Mouse (Mus musculus) neural tube, embryonic 11.5 days (tissue): Measurements from ENCODE around the gene Traf4. TPM values are rescaled to one million over a fixed set of nuclear protein-coding genes. Genes with fewer than 3 reads are reported as not detected.

Source experiments
- ATAC-seq: fragments of 200-750 bp; cut with Nextera tagmentation; 2 replicates; pipeline ENCODE4 v1.8.0; 2017; ENCODE audit warnings: moderate number of reproducible peaks, mild to moderate bottlenecking, moderate TSS enrichment, moderate library complexity; ENCODE audit not compliant: insufficient read depth, low FRiP score, low TSS enrichment
- DNase-seq: peaks from one replicate; pipeline ENCODE4 v3.0.0-alpha.2; 2015; ENCODE audit warnings: low spot score
- H3K27ac ChIP-seq: fragments of 300-500 bp; sonication (generic); 2 replicates; pipeline ENCODE4 v1.5.1; 2014; ENCODE audit warnings: low read depth, mild to moderate bottlenecking, low read length
- H3K27me3 ChIP-seq: fragments of 300-500 bp; sonication (generic); 2 replicates; pipeline ENCODE4 v1.6.1; 2014; ENCODE audit warnings: mild to moderate bottlenecking, low read length, mixed read lengths; ENCODE audit not compliant: control insufficient read depth, insufficient read depth
- H3K36me3 ChIP-seq: fragments of 300-500 bp; sonication (generic); 2 replicates; pipeline ENCODE4 v1.6.1; 2014; ENCODE audit warnings: mild to moderate bottlenecking, low read length, moderate library complexity, mixed read lengths; ENCODE audit not compliant: control insufficient read depth, insufficient read depth
- H3K4me1 ChIP-seq: fragments of 300-500 bp; sonication (generic); 2 replicates; pipeline ENCODE4 v1.6.1; 2014; ENCODE audit warnings: low read length, mixed read lengths; ENCODE audit not compliant: control insufficient read depth, insufficient read depth
- H3K4me2 ChIP-seq: fragments of 300-500 bp; sonication (generic); 2 replicates; pipeline ENCODE4 v1.6.1; 2014; ENCODE audit warnings: low read depth, mild to moderate bottlenecking, moderate library complexity
- H3K4me3 ChIP-seq: fragments of 300-500 bp; sonication (generic); 2 replicates; pipeline ENCODE4 v1.5.1; 2014; ENCODE audit warnings: low read depth, low read length
- H3K9ac ChIP-seq: fragments of 300-500 bp; sonication (generic); 2 replicates; pipeline ENCODE4 v1.6.1; 2014; ENCODE audit warnings: mild to moderate bottlenecking, low read length
- H3K9me3 ChIP-seq: fragments of 300-500 bp; sonication (generic); 2 replicates; pipeline ENCODE4 v1.6.1; 2016; ENCODE audit warnings: low read length; ENCODE audit not compliant: control insufficient read depth
- WGBS: fragments of 180-500 bp; shearing (Covaris S2); extraction: QIAGEN DNeasy Blood & Tissue Kit; methylation state at CpG from one replicate; pipeline ENCODE4 v1.1.7; 2014; 5-methylcytosine and 5-hydroxymethylcytosine counted together
- polyA plus RNA-seq: library from polyadenylated mRNA; unstranded; fragments of >200 nt; fragmentation: Nextera tagmentation; extraction: Ambion mirVana; gene quantifications from 2 replicates; pipeline ENCODE4 v1.2.1, GENCODE M21; 2014

Gene Traf4
- polyA plus RNA-seq, 1 experiment from 2014 or later: 124 TPM

- Histone ChIP-seq H3K4me1 (peaks cover 28% of the 10 kb centered on the region), H3K4me3 (peak overlapping the region; percentile 84), H3K9ac (peak overlapping the region; percentile 93), H3K27me3 (no peaks in the 10 kb centered on the region), H3K9me3 (no peaks in the 10 kb centered on the region), H3K36me3 (peaks cover 22% of the 10 kb centered on the region), H3K27ac (peak overlapping the region; percentile 99), H3K4me2 (peak overlapping the region; percentile 89)
- WGBS: under 1% methylated on average over 14 of the region's 14 CpGs
- DNase-seq: no peak
- ATAC-seq: no peak
Measured at GRCm38 (mm10) chr11:78164604-78164923, 825 bp downstream of the Traf4 start.

- peak; percentile 87 for DNase-seq
- ATAC-seq: peak; percentile 58
- H3K9ac ChIP-seq: peak overlapping the region; percentile 93
- H3K4me1 ChIP-seq: peaks cover 28% of the 10 kb centered on the region
- no peaks in the 10 kb centered on the region for H3K27me3 ChIP-seq
- peak overlapping the region; percentile 89 for H3K4me2 ChIP-seq
- H3K9me3 ChIP-seq: no peaks in the 10 kb centered on the region
- under 1% methylated on average over 22 of the region's 22 CpGs for WGBS
- peaks cover 25% of the 10 kb centered on the region for H3K36me3 ChIP-seq
- H3K4me3 ChIP-seq: peak overlapping the region; percentile 84
- H3K27ac ChIP-seq: peak overlapping the region; percentile 99
Measured at GRCm38 (mm10) chr11:78163681-78164603, 1.4 kb downstream of the Traf4 start.

GRCm38 (mm10) chr11:78163045-78163444, 2.3 kb downstream of the Traf4 start:
- H3K27ac ChIP-seq: peak overlapping the region; percentile 99
- H3K4me2 ChIP-seq: peak overlapping the region; percentile 89
- peak overlapping the region; percentile 93 for H3K9ac ChIP-seq
- H3K36me3 ChIP-seq: peaks cover 30% of the 10 kb centered on the region
- WGBS: 78% methylated on average over 2 of the region's 2 CpGs
- no peaks in the 10 kb centered on the region for H3K9me3 ChIP-seq
- ATAC-seq (no peak), DNase-seq (no peak)
- peaks cover 28% of the 10 kb centered on the region for H3K4me1 ChIP-seq
- H3K4me3 ChIP-seq: peak overlapping the region; percentile 84
- H3K27me3 ChIP-seq: no peaks in the 10 kb centered on the region

GRCm38 (mm10) chr11:78162504-78162903, 2.9 kb downstream of the Traf4 start:
- Histone ChIP-seq H3K36me3 (peaks cover 34% of the 10 kb centered on the region), H3K9ac (no peak overlapping the region), H3K4me2 (peak overlapping the region; percentile 89), H3K4me1 (peaks cover 28% of the 10 kb centered on the region), H3K4me3 (peak overlapping the region; percentile 84; the same call in 1 of the 2 replicates), H3K27ac (0 out of 2 replicates have a peak overlapping the region, but pooled peaks have one; percentile 44), H3K9me3 (no peaks in the 10 kb centered on the region), H3K27me3 (no peaks in the 10 kb centered on the region)
- DNase-seq (no peak), ATAC-seq (no peak)
- 56% methylated on average over 6 of the region's 6 CpGs for WGBS

- Histone ChIP-seq H3K27me3 (no peaks in the 10 kb centered on the region), H3K9me3 (no peaks in the 10 kb centered on the region), H3K4me2 (no peak overlapping the region), H3K27ac (0 out of 2 replicates have a peak overlapping the region, but pooled peaks have one; percentile 44), H3K9ac (no peak overlapping the region), H3K36me3 (peaks cover 36% of the 10 kb centered on the region), H3K4me1 (peaks cover 28% of the 10 kb centered on the region), H3K4me3 (peak overlapping the region; percentile 84; the same call in 1 of the 2 replicates)
- DNase-seq (no peak), ATAC-seq (no peak)
- 73% methylated on average over 4 of the region's 4 CpGs for WGBS
Measured at GRCm38 (mm10) chr11:78161968-78162367, 3.4 kb downstream of the Traf4 start.

GRCm38 (mm10) chr11:78161169-78161568, 4.2 kb downstream of the Traf4 start:
- Histone ChIP-seq H3K4me2 (no peak overlapping the region), H3K4me3 (no peak overlapping the region), H3K4me1 (peaks cover 27% of the 10 kb centered on the region), H3K36me3 (peaks cover 36% of the 10 kb centered on the region), H3K27me3 (no peaks in the 10 kb centered on the region), H3K9ac (no peak overlapping the region), H3K27ac (no peak overlapping the region), H3K9me3 (no peaks in the 10 kb centered on the region)
- DNase-seq (no peak), ATAC-seq (no peak)
- WGBS: 93% methylated on average over 14 of the region's 14 CpGs

GRCm38 (mm10) chr11:78160675-78161074, 4.7 kb downstream of the Traf4 start:
- 90% methylated on average over 3 of the region's 3 CpGs for WGBS
- Histone ChIP-seq H3K36me3 (peaks cover 36% of the 10 kb centered on the region), H3K4me2 (no peak overlapping the region), H3K4me3 (no peak overlapping the region), H3K27ac (no peak overlapping the region), H3K27me3 (no peaks in the 10 kb centered on the region), H3K4me1 (peaks cover 22% of the 10 kb centered on the region), H3K9me3 (no peaks in the 10 kb centered on the region), H3K9ac (no peak overlapping the region)
- DNase-seq: no peak
- ATAC-seq: no peak

- Histone ChIP-seq H3K27ac (no peak overlapping the region), H3K27me3 (no peaks in the 10 kb centered on the region), H3K36me3 (peaks cover 36% of the 10 kb centered on the region), H3K9ac (no peak overlapping the region), H3K4me2 (no peak overlapping the region), H3K4me1 (peaks cover 20% of the 10 kb centered on the region), H3K9me3 (no peaks in the 10 kb centered on the region), H3K4me3 (no peak overlapping the region)
- WGBS: 92% methylated on average over 18 of the region's 18 CpGs
- no peak for DNase-seq
- no peak for ATAC-seq
Measured at GRCm38 (mm10) chr11:78160171-78160570, 5.2 kb downstream of the Traf4 start.

GRCm38 (mm10) chr11:78159557-78159956, 5.8 kb downstream of the Traf4 start:
- peaks cover 39% of the 10 kb centered on the region for H3K36me3 ChIP-seq
- H3K27ac ChIP-seq: no peak overlapping the region

More at GRCm38 (mm10) chr11:78159557-78159956, 5.8 kb downstream of the Traf4 start:
- H3K4me1 ChIP-seq: peaks cover 20% of the 10 kb centered on the region
- no peak overlapping the region for H3K4me3 ChIP-seq
- no peak overlapping the region for H3K4me2 ChIP-seq
- DNase-seq: no peak
- no peaks in the 10 kb centered on the region for H3K9me3 ChIP-seq
- no peaks in the 10 kb centered on the region for H3K27me3 ChIP-seq
- WGBS: 87% methylated on average over 7 of the region's 7 CpGs
- ATAC-seq: no peak
- H3K9ac ChIP-seq: no peak overlapping the region
